Mouse (Mus musculus) embryonic fibroblast, embryonic 13.5 days (primary cell): ENCODE measurements around the gene Sco2. TPM values are rescaled to one million over a fixed set of nuclear protein-coding genes. Genes with fewer than 3 reads are reported as not detected.
A peak's percentile ranks its signal among the peaks of the same experiment; 100 is the strongest.

Experiments
- H3K27ac ChIP-seq: 2 replicates; pipeline ENCODE4 v1.5.1; 2012; ENCODE audit warnings: low read length, control low read depth, inconsistent platforms; ENCODE audit not compliant: insufficient read depth
- H3K4me1 ChIP-seq: 2 replicates; pipeline ENCODE4 v1.6.1; 2011; ENCODE audit warnings: low read length; ENCODE audit not compliant: control insufficient read depth, insufficient read depth
- H3K4me3 ChIP-seq: 2 replicates; pipeline ENCODE4 v1.5.1; 2011; ENCODE audit warnings: mild to moderate bottlenecking, control low read depth, low read length; ENCODE audit not compliant: insufficient read depth
- CTCF ChIP-seq: IDR thresholded peaks from 2 replicates; pipeline ENCODE4 v1.5.1; 2011; ENCODE audit warnings: mild to moderate bottlenecking, control low read depth, low read length, moderate library complexity, borderline replicate concordance; ENCODE audit not compliant: insufficient read depth
- POLR2A ChIP-seq: IDR thresholded peaks from 2 replicates; pipeline ENCODE4 v1.6.1; 2011; ENCODE audit warnings: low read depth, mild to moderate bottlenecking, control low read depth, low read length, moderate library complexity
- polyA plus RNA-seq: library from polyadenylated mRNA; stranded (reverse); fragments of >200 nt; gene quantifications from 2 replicates; pipeline ENCODE4 v1.2.4, GENCODE M21; 2011; ENCODE audit warnings: low read depth; ENCODE audit not compliant: missing spikeins, insufficient read length

Gene Sco2
- polyA plus RNA-seq, 1 experiment = 13.8 TPM

DNA sequence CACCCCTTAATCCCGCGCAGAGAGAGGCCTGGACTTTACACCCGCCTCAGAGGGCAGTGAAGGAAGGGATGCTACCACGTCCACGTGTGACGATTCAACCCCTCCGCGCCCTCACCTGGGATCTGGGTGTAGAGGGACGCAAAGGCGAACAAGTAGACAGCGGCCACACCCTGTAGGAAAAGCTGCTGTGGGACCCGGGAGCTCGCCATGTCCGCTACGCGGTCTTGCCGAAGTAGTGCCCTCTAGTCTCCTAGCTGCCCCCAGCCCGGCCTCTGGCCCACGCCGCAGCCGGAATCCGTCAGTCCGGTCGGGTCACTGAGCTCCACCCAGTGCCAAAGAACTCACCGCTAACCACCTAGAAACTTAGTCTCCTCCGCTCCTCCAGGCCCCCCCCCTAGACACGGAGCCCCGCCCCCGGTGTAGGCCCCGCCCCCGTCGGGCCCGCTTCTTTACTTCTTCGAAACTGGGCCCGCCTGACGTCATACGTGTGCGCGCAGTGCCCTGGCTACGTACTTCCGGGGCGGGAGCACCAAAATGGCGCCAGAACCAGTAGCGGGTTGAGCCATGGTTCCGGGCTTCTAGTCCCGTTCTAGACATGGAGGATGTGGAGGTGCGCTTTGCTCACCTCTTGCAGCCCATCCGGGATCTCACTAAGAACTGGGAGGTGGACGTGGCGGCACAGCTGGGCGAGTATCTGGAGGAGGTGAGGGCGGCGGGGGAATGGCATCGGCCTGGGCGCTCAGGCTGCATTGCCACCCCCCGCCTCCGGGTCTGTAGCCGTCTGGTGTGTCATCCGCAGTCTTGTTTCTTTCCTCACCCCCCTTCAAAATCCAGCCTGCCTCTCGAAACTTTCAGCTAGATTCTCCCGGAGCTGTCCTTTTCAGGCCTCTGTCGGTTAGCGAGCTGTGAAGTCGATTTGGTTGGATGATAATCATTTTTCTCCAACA, 18.1 kb downstream of the Sco2 start, which contains the start of the genes Lmf2 and Ncaph2:
Gene Lmf2 (minus strand): TSS at position 419 of the 947 bp plus-strand sequence.
Gene Ncaph2 (plus strand): TSS at position 479 of the 947 bp plus-strand sequence.
- no peaks in the 10 kb centered on the region for H3K4me1 ChIP-seq
- H3K4me3 ChIP-seq = peak within 1 kb of the TSS; percentile 85
- H3K27ac ChIP-seq = peak within 1 kb of the TSS; percentile 74
- TF ChIP-seq CTCF = no peak
- peak; percentile 85 for TF ChIP-seq POLR2A

DNA sequence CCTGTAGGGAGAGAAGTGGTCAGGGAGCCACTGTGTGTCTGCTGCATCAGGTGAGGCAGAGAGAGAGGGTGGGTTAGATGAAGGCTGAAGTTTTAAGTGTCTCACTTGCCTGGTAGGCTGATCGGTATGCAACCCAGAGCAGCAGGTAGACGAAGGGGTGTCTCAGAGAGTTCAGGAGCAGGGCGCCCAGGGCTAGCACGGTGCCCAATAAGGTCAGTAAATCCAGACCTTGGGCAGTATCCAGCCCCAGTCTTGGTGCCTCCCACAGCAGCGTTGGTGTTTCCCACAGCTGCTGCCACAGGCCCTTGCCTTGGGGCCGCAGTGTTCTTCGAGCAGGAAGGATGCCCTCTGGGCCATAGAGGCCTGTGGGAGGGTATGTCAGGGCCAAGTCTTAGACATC, 19.2 kb downstream of the Sco2 start:
- no peaks in the 10 kb centered on the region for H3K4me1 ChIP-seq
- H3K4me3 ChIP-seq = peak overlapping the region; percentile 83
- no peak overlapping the region for H3K27ac ChIP-seq
- no peak for TF ChIP-seq CTCF
- TF ChIP-seq POLR2A = no peak

DNA sequence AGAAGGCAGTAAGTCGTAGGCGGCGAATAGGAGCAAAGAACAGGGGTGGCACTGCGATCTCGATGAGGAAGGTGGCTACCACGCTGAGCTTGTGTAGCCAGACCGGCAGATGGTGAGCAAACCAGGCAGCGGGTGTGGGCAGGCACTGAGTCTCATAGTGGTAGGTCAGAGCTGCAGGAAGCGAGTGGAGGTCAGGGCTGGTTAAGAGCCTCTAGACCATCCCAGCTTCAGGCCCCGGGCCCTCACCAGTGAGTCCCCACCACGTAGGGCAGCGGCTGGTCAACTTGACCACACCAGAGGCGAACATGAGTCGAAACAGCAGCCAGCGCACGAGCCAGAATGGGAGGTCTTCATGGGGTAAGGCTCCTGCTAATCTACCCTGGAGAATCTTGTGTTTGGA, 19.8 kb downstream of the Sco2 start:
- H3K27ac ChIP-seq = no peak overlapping the region
- TF ChIP-seq CTCF (no peak), POLR2A (no peak)
- H3K4me1 ChIP-seq = no peaks in the 10 kb centered on the region
- no peak overlapping the region for H3K4me3 ChIP-seq

DNA sequence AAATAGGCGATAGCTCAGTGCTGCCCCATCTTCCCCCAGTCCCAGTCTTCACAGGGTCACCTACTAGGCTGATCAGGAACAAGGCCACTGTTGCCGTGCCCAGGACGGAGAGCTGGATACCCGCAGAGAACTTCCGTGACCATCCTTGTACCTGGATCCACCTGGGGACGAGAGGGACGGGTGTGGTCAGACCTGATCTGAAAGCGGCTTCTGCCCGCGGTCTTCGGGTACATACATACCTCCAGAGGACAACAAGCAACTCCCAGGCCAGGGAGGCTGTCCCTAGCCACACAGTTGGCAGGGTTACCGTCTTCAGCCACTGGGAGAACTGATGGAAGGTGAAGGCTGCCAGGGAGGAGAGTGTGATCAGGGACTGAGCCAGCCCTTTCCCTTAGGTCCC, 20.9 kb downstream of the Sco2 start:
- Histone ChIP-seq H3K27ac (no peak overlapping the region), H3K4me3 (no peak overlapping the region), H3K4me1 (no peaks in the 10 kb centered on the region)
- TF ChIP-seq CTCF (no peak), POLR2A (no peak)

DNA sequence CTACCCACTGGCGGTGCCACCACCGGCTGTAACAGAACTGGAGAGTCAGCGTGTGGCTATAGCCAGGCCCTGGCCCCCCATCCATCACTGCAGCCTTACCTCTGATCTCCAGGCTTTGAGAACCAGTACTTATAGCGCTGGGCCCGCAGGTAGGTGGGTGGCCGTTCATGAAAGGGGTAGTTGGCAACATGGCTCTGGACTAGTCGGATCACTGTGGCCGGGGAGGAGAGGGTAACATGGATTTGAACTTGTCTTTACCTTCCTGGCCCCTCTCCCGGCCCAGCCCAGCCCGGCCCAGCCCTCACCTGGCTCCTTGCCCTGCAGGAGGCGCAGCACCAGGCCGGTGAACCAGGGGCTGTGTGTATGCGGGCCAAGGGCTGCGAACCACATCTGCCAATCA, 21.6 kb downstream of the Sco2 start:
- no peaks in the 10 kb centered on the region for H3K4me1 ChIP-seq
- no peak overlapping the region for H3K27ac ChIP-seq
- no peak overlapping the region for H3K4me3 ChIP-seq
- TF ChIP-seq POLR2A = no peak

DNA sequence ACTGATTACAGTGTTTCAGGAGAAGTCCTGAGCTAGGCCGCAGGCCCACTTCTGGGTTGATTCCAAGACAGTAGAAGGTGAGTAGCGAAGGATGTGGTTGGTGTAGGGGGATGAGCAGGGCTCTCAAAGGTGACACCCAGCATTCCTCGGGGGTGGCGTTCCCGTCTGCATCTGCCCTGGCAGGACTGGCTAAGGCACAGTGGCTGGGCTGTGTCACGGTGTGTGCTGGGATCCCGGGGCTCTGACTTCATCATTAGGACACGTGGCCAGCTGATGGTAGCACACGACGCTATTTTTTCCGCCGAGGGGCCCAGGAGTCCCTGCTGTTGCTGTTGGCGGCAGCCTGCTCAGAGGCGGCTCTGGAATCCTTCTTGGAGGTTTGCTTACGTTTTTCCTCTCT, 22.3 kb downstream of the Sco2 start:
- Histone ChIP-seq H3K27ac (no peak overlapping the region), H3K4me1 (no peaks in the 10 kb centered on the region), H3K4me3 (no peak overlapping the region)
- no peak for TF ChIP-seq POLR2A
- TF ChIP-seq CTCF = no peak

DNA sequence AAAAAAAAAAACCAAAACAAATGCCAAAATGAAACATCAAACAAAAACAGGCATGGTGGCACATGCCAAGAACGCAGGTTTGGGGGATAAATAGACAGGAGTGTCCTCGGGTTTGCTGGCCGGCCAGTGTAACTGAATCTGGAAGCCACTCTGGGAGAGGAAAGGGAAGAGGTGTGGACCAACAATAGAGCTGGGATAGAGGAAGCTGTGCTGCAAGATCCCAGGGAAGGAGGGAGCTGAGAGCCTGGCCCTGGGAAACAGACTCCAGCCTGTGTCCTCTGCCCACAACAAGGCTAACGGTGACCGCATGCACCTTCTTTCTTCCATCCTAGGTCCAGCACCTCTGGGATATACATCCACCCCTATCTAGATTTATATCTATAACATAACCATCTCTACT, 23.2 kb downstream of the Sco2 start:
- Histone ChIP-seq H3K4me3 (no peak overlapping the region), H3K27ac (no peak overlapping the region), H3K4me1 (no peaks in the 10 kb centered on the region)
- TF ChIP-seq POLR2A (no peak), CTCF (no peak)

DNA sequence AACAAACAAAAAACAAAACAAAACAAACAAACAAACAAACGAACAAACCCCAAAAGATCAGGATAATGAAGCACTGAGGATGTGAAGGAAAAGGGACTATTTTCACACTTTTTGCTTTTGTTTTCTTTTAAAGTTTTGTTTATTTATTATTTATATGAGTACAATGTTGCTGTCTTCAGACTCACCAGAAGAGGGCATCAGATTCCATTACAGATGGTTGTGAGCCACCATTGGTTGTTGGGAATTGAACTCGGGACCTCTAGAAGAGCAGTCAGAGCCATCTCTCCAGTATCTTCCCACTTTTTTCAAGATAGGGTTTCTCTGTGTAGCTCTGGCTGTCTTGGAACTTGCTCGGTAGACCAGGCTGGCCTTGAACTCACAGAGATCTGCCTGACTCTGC, 30.3 kb downstream of the Sco2 start:
- Histone ChIP-seq H3K4me1 (no peaks in the 10 kb centered on the region), H3K27ac (no peak overlapping the region), H3K4me3 (no peak overlapping the region)
- no peak for TF ChIP-seq POLR2A
- TF ChIP-seq CTCF = no peak

DNA sequence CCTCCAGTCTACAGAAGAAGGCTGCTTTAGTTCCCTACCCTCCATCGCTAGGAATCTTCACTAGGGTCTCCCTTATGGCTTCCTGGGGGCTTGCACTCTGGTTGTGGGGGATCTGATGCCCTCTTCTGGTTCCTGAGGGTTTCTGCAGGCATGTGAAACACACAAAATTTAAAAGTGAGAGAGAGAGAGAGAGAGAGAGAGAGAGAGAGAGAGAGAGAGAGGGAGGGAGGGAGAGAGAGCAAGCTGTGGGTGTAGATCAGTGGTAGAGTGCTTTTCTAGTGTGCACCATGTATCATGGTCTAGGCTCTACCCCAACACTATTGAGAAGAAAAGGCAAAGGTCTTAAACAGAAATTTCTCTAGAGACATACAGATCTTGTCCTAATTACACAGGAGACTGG, 32.0 kb downstream of the Sco2 start:
- no peak overlapping the region for H3K4me3 ChIP-seq
- H3K27ac ChIP-seq = no peak overlapping the region
- no peaks in the 10 kb centered on the region for H3K4me1 ChIP-seq
- no peak for TF ChIP-seq CTCF
- no peak for TF ChIP-seq POLR2A

DNA sequence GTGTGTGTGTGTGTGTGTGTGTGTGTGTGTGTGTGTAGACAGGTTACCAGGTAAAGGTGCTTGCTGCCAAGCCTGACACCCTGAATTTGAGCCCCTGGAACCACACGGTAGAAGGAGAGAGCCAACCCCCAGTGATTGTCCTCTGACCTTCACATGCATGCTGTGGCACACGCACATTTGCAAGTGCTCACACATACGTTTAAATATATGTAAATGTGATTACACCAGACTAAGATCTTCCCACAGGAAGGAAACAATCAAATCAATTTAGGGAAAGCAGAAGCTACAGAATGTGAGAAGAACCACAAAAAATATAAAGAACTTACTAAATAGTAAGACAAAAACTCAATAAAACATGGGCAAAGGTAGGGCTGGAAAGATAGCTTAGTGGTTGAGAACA, 33.5 kb downstream of the Sco2 start:
- Histone ChIP-seq H3K27ac (no peak overlapping the region), H3K4me3 (no peak overlapping the region), H3K4me1 (no peaks in the 10 kb centered on the region)
- TF ChIP-seq POLR2A = no peak
- no peak for TF ChIP-seq CTCF
